Mouse (Mus musculus) gastrocnemius, postnatal 10 days (tissue): ENCODE results near the gene Msh4. TPM values are rescaled to one million over a fixed set of nuclear protein-coding genes. Genes with fewer than 3 reads are reported as not detected.

Source experiments
- DNase-seq: peaks from one replicate; pipeline ENCODE4 v3.0.0; 2021; ENCODE audit warnings: mixed read lengths
- long read RNA-seq, 2 experiments: library from polyadenylated mRNA; stranded (forward); transcript quantifications; one replicate each; pipeline ENCODE4 v2.0.0; 2021
- total RNA-seq, 2 experiments: library from RNA; stranded (reverse); gene quantifications; 2 replicates each; pipeline ENCODE4 v1.2.3; 2021

Gene Msh4
- under 1 TPM; 0.16 to 0.25 TPM for total RNA-seq
- long read RNA-seq, experiment 1 = 0 reads
- long read RNA-seq, experiment 2 = 0 reads

DNA sequence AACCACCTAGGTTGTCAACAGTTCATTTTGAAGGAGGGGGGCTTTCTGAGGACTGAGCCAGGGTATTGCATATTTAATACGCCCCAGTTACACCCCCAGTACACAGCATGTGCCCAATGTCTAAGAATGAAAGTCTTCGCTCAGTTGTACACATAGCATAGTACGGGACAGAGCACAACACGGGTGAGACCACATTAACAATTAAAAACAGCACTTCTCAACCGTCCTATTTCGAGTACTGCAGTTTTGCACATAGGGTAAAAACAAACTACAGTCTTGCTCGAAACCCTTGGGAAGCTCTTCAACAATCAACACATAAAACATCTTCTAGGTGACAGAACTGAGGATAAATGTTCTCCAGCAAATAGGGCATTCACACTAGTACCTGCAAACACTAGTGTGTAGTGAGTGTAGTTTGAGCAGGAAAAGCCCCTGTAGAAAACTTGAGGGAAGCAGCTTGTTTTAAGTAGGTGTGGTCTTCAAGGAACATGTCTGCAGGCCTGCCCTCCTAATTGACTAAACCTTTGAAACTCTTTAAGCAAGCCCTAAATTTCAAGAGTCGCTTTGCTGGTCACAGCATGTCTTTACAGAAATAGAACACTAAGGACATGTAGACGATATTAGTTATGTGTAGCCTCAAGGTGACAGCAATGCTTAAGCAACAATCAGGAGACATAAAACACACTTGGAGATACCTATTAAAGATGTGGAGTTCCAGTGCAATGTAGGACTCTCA lies at the start of gene Msh4:
TSS of gene Msh4 (minus strand) at position 3 of the 736 bp plus-strand sequence.
- no peak for DNase-seq

DNA sequence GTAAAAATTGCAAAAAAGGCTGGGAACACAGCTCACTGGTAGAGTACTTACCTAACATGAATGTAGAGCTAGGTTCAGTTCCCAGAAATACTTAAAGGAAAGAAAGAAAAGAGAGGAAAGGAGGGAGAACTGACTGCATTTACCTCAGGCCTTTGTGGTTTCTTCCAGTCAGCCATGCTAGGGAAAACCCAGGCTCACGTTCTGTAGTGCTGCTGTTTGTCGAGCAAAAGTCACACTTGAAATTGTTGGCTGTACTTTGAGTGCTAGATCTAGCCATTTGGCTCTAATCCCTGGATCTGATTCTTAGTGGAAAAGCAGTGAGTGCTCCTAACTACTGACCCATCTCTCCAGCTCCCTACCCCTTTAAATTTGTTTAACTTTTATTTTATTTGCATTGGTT lies 42.2 kb upstream of the Msh4 start:
- DNase-seq = no peak

DNA sequence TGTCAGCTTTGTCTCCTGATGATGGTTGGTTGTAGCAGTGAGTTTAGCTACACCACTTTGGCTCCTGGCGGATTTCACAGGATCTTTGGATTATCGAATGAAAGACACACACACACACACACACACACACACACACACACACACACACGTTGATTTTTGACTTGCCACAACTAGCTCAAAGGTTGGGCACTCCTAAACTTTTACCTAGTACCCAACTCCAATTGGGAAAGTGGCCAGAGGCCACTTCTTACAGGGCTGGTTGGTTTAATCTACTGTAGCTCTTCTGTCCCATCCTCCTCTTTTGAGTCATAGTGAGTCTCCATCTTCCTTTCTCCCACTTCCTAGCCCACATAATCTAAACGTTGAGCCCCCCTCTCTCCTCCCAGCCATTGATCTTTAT lies 41.3 kb upstream of the Msh4 start:
- no peak for DNase-seq

GRCm38 (mm10) chr3:153944335-153944990 lies 38.5 kb upstream of the Msh4 start, which contains the start of gene Acadm:
Gene Acadm (minus strand): TSS chr3:153944632.
- peak; percentile 98 for DNase-seq

DNA sequence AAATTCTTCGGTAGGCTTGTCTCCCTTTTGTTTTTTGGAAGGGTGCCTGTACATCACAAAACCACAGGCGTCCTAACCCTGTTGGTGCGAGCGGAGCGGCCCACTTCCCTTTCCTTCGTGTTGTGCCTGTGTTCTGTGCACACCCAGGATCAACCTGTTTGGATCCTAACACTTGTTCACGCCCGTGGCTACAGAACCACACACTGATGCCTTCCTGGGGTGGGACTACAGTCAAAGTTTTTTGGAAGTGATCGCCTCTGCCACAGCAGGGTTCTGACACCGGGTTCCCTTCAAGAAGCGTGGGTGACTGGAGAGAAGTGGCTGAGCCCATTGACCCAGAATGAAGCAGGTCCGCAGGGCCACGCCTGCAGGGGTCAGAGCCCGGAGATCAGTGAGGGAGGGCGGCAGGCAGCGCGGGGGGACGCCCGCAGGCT lies 38.0 kb upstream of the Msh4 start:
- no peak for DNase-seq

- DNase-seq = no peak
These were observed 37.2 kb upstream of the Msh4 start for GRCm38 (mm10) chr3:153943003-153943640.

DNA sequence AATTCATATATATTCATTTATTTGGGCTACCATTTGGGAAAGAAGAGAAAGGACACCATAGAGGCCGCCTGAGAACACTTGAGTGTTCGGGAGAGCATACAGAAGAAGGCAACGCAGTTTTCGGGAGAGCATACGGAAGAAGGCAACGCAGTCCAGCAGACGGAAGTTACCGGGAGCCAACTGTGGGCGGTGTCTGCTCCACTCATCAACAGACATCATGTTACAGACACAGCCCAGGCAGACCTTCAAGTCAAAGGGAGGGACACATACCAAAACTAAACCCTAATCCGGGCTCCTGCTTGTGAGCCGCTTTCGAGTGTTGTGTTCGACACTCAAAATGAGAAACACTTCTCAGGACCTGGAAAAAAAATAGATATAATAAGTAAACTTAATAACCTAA lies 35.7 kb upstream of the Msh4 start:
- DNase-seq = no peak

GRCm38 (mm10) chr3:153940486-153940885 lies 34.5 kb upstream of the Msh4 start:
- no peak for DNase-seq

DNA sequence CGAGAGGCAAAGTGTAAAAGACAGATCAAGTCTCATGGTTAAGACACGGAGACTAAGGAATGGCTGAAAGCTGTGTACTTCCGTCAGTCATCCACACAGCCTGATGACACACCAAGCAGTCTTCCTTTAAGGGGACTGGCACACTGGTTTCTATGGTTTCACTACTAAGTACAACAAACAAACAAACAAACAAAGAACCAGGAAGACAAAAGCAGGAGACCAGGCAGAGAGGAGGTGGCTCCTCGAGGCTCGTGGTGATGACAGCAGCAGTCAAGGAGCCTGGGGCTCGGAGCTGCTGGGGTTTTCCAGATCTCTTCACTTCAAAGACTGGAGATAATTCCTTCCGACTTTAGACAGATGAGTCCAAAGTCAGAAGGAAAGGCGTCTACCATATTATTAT lies 34.1 kb upstream of the Msh4 start:
- no peak for DNase-seq

GRCm38 (mm10) chr3:153937116-153937810 lies 31.3 kb upstream of the Msh4 start:
- no peak for DNase-seq

GRCm38 (mm10) chr3:153935878-153936277 lies 29.9 kb upstream of the Msh4 start:
- no peak for DNase-seq

DNA sequence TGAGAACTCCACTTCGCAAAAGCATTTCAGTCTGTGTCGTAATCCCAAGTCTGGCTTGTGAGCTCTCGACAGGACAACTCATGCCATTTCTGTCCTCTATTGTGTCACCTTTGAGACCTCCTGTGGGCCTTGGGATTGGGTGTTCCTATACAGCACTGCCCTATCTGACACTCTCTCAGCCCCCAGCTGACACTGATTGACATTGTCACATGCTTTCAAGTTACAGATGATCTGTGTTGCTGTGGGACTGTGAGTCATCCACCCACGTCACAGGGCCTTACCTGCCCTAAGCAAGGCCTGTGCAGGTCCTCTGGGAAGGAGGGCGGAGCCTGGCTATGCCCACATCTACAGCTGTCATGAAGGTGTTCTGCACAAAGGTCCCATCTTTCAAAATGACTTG lies 26.5 kb upstream of the Msh4 start:
- DNase-seq = no peak

- DNase-seq = no peak
These were observed 23.6 kb upstream of the Msh4 start for GRCm38 (mm10) chr3:153929526-153929925.

- DNase-seq = no peak
These were observed 20.4 kb upstream of the Msh4 start for GRCm38 (mm10) chr3:153926333-153926732.

DNA sequence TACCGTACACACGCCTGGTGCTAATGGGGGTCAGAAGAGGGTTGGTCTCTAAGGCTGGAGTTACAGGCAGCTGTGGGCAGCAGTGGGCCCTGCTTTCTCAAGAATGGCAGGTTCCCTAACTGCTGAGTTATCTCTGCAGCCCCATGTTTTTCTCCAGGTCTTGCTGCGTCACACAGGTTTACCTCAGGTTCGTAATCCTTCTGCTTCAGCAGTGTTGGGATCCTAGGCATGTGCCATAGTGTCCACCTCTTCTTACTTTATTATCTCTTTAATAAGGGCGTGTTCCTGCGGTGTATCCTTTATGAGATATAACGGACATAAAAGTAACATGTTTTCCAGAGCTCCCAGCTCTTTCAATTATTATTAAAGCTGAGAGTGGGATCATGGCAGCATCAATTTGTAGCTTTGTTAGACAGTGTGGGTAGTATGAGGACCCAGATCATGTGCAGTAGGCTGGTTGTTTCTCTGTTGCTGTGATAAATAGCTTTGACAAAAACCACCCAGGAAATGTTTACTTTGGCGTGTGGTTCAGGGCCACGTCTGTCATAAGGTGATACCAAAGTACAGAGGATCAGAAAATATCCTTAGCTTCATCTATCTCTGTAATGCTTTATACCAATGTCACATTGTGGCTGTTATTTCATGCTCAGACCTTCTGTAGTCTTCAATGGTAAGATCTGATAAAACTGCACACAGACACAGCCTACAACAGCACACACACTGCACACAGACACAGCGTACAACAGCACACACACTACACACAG lies 15.4 kb upstream of the Msh4 start:
- DNase-seq = no peak

GRCm38 (mm10) chr3:153917200-153917599 lies 11.3 kb upstream of the Msh4 start:
- DNase-seq = no peak

GRCm38 (mm10) chr3:153913510-153914243 lies 7.7 kb upstream of the Msh4 start:
- no peak for DNase-seq

- DNase-seq = peak; percentile 95
These were observed 6.9 kb upstream of the Msh4 start, which contains the start of gene Rabggtb for GRCm38 (mm10) chr3:153912546-153913509. Gene Rabggtb (minus strand): TSS chr3:153913009.

DNA sequence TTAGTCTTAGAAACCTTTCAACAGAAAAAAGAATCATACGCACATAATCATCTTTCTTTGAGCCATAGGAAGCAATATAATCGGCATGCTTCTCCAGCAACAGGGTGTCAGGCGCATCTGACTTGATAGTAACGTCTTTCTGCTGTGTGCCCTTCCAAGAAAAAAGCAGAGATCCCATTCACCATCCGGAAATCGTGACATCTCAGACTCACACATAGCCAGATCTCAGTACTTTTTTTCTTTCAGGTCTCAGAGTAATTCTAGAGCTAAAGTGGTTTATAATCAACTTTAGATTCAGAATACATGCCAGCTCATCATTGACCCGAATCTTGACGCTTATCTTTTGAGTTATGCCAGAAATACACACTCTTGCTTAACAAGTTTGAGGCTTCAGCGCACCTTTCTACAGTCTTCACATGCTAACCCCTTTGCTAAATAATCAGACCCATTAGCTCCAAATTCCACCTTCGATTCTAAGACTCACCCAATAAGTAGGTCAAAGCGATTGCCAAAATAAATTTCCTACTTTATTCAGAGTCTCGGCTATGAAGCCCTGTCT lies 6.0 kb upstream of the Msh4 start:
- DNase-seq = no peak
